ENCODE assay signal across 32 mouse cellular contexts in genomic region chr12:84254886-84255285, GRCm38 (mm10).
"Had no signal": no experiment of that assay in that cellular context is flagged by ENCODE, and none has a peak within 500 bp of the region (broad histone marks: within the 10 kb centered on the region; RNA-seq: fewer than 3 reads in every experiment).

No protein-coding gene starts in this region.

- H3K27me3 ChIP-seq: limb, embryonic 12.5 days; limb, embryonic 13.5 days; limb, embryonic 15.5 days; liver, embryonic 12.5 days; liver, embryonic 15.5 days; lung, embryonic 15.5 days; midbrain, embryonic 12.5 days; midbrain, embryonic 13.5 days; midbrain, embryonic 15.5 days; neural tube, embryonic 12.5 days; neural tube, embryonic 13.5 days had no signal

- H3K27ac ChIP-seq: left cerebral cortex, adult 2 months; limb, embryonic 12.5 days; limb, embryonic 13.5 days; limb, embryonic 15.5 days; liver, embryonic 12.5 days; liver, embryonic 13.5 days; liver, embryonic 14.5 days; liver, embryonic 15.5 days; lung, embryonic 15.5 days; macrophage; midbrain, embryonic 10.5 days; midbrain, embryonic 12.5 days; midbrain, embryonic 13.5 days; midbrain, embryonic 15.5 days; neural tube, embryonic 12.5 days; neural tube, embryonic 13.5 days had no signal

- ATAC-seq: liver, embryonic 12.5 days; lung, postnatal 0 days; midbrain, embryonic 13.5 days; midbrain, embryonic 15.5 days; midbrain, embryonic 16.5 days had no signal

- H3K9me3 ChIP-seq: limb, embryonic 12.5 days; limb, embryonic 15.5 days; liver, embryonic 13.5 days; liver, embryonic 15.5 days; lung, embryonic 15.5 days; midbrain, embryonic 12.5 days; midbrain, embryonic 13.5 days; midbrain, embryonic 15.5 days; neural tube, embryonic 12.5 days; neural tube, embryonic 13.5 days had no signal

- H3K9ac ChIP-seq: limb, embryonic 12.5 days; limb, embryonic 13.5 days; limb, embryonic 15.5 days; liver, embryonic 12.5 days; liver, embryonic 13.5 days; liver, embryonic 14.5 days; liver, embryonic 15.5 days; lung, embryonic 14.5 days; lung, embryonic 15.5 days; midbrain, embryonic 12.5 days; midbrain, embryonic 13.5 days; midbrain, embryonic 15.5 days; neural tube, embryonic 12.5 days; neural tube, embryonic 13.5 days had no signal

- H3K4me1 ChIP-seq: limb, embryonic 12.5 days; limb, embryonic 15.5 days; liver, embryonic 12.5 days; liver, embryonic 13.5 days; liver, embryonic 15.5 days; lung, embryonic 15.5 days; midbrain, embryonic 10.5 days; midbrain, embryonic 12.5 days; midbrain, embryonic 13.5 days; midbrain, embryonic 15.5 days; neural tube, embryonic 12.5 days; neural tube, embryonic 13.5 days had no signal

- H3K4me3 ChIP-seq: left cerebral cortex, adult 2 months; limb, embryonic 12.5 days; limb, embryonic 13.5 days; limb, embryonic 15.5 days; liver, embryonic 12.5 days; liver, embryonic 13.5 days; liver, embryonic 15.5 days; lung, embryonic 15.5 days; megakaryocyte, embryonic 14.5 days; midbrain, embryonic 10.5 days; midbrain, embryonic 12.5 days; midbrain, embryonic 13.5 days; midbrain, embryonic 15.5 days; myocyte; neural tube, embryonic 12.5 days; neural tube, embryonic 13.5 days had no signal

- DNase-seq: left cerebral cortex, postnatal 4 days; liver; liver, embryonic 13.5 days; lung, adult 18-20 months; lung, adult 2 months; lung, embryonic 14.5 days; lung, postnatal 10 days; lung, postnatal 14 days; lung, postnatal 36 days; lung, postnatal 4 days; midbrain, embryonic 14.5 days had no signal

- H3K36me3 ChIP-seq: limb, embryonic 12.5 days; limb, embryonic 13.5 days; limb, embryonic 15.5 days; liver, embryonic 12.5 days; liver, embryonic 13.5 days; liver, embryonic 15.5 days; lung, embryonic 15.5 days; midbrain, embryonic 10.5 days; midbrain, embryonic 12.5 days; midbrain, embryonic 13.5 days; midbrain, embryonic 15.5 days; neural tube, embryonic 12.5 days; neural tube, embryonic 13.5 days had no signal

- H3K4me2 ChIP-seq: limb, embryonic 12.5 days; limb, embryonic 13.5 days; limb, embryonic 15.5 days; liver, embryonic 11.5 days; liver, embryonic 12.5 days; liver, embryonic 13.5 days; liver, embryonic 15.5 days; lung, embryonic 14.5 days; lung, embryonic 15.5 days; midbrain, embryonic 11.5 days; midbrain, embryonic 12.5 days; midbrain, embryonic 13.5 days; midbrain, embryonic 15.5 days; neural tube, embryonic 12.5 days; neural tube, embryonic 13.5 days had no signal
